Mouse (Mus musculus): ENCODE results near the gene Slc4a10.

DNA sequence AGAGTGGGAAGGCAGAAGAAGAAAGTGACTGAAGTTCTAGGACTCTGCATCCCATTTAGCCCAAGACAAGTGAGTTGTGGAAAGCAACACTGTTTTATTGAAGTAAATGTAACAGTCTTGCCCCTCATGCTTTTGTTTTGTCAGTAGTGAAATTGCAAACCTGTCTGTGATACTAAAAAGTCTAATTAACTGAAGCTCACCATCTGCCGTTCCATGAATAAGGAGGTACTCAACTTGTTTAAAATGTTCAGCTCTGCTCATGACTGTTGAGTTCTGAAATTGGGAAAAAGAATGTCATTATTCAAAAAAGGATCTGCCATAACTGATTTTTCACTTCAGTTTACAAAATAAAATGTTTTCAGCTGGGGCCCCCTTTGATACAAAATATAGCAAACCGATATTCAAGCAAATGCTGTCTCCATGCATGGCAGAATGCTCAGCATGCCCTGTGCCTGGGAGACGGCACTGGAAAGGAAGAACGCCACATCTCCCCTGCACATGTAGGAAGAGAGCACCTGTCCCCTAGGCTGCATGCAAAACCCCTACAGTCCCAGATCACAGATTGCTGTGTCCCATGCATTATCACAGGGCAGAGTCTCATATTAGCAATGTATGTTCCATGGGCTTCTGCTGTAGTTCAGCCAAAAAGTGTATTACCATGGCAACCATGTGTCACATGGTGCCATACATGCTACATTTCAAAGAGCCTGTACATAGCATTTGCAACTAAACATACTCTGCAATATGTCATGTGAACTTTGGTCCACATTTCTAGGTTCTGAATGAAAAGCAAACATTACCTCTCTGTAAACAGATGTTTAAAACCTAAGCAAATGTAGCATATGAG is 288.4 kb downstream of the Slc4a10 start:
- TF ChIP-seq CTCF (IDR thresholded peaks at IDR 0.05; ENCODE audit: insufficient read depth, low read length), result no peak
- no peak for TF ChIP-seq POLR2A (IDR thresholded peaks at IDR 0.05; ENCODE audit: borderline replicate concordance, extremely low read depth, low read depth, low read length)

Measured in lung, adult 2 months (tissue).